In the genomic region with DNA sequence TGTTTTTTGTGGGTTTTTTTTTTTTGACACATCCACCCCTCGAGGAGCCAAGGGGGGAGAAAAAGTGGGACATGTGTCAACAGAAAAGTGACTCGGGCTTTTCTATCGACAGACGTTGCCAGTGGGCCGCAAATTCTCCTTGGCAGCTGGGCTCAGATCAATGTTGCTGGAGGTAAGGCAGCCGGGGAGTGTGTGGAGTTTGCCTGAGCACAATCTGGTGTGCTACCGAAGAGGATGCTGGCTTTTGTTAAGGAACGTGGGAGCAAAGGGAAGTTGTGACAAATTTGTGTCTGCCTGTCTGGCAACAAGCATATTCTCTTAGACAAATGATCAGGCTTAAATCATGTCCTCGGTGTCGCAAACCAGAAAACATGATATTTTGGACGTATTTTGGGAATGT, we compare ENCODE assay signal across 20 mouse cellular contexts.
A peak's percentile ranks its signal among the peaks of the same experiment; 100 is the strongest.
DNase-seq lines count a peak whose midpoint lies in the region; ATAC-seq and TF ChIP-seq lines count a peak whose summit lies in the region.
"Had no signal": no experiment of that assay in that cellular context is flagged by ENCODE, and none has a peak within 500 bp of the region (broad histone marks: within the 10 kb centered on the region; RNA-seq: fewer than 3 reads in every experiment).

No protein-coding gene starts in this region.

- DNase-seq in frontal cortex, postnatal 14 days (ENCODE audit: low spot score in 2 of 2), result no peak
- peak; percentile 12 for DNase-seq in midbrain, postnatal 0 days (ENCODE audit: low spot score)
- DNase-seq in layer of hippocampus, adult 9-11 months, result peak; percentile 22
- peak; percentile 12 for DNase-seq in right cerebral cortex, postnatal 14 days
- no peak for DNase-seq in gastrocnemius, adult 2 months
- DNase-seq in adrenal gland, adult (ENCODE audit: inconsistent age in 2 of 2, low spot score in 1 of 2), result no peak
- DNase-seq: cerebellum, postnatal 25 days; heart, adult 11 months; heart, postnatal 36 days; thymus, postnatal 36 days had no signal

- no peaks in the 10 kb centered on the region for H3K36me3 ChIP-seq in midbrain, postnatal 0 days (ENCODE audit: insufficient read depth, low read length)
- H3K36me3 ChIP-seq in midbrain, embryonic 13.5 days, result no peaks in the 10 kb centered on the region
- H3K36me3 ChIP-seq: embryonic facial prominence, embryonic 12.5 days; heart, embryonic 13.5 days; intestine, embryonic 15.5 days; kidney, embryonic 15.5 days; limb, embryonic 13.5 days had no signal

- H3K4me2 ChIP-seq in midbrain, postnatal 0 days (ENCODE audit: low read depth, low read length, poor library complexity, severe bottlenecking), result no peak overlapping the region
- H3K4me2 ChIP-seq in midbrain, embryonic 13.5 days (replicated peaks), result no peak overlapping the region
- H3K4me2 ChIP-seq: embryonic facial prominence, embryonic 12.5 days; heart, embryonic 13.5 days; intestine, embryonic 15.5 days; kidney, embryonic 15.5 days; limb, embryonic 13.5 days had no signal

- ATAC-seq in frontal cortex, adult (ENCODE audit: low TSS enrichment), result peak; percentile 93
- no peak for ATAC-seq in midbrain, postnatal 0 days (ENCODE audit: low FRiP score)
- ATAC-seq in midbrain, embryonic 13.5 days, result no peak
- ATAC-seq: intestine, embryonic 15.5 days; midbrain, embryonic 16.5 days had no signal

- H3K9me3 ChIP-seq in midbrain, postnatal 0 days (ENCODE audit: low read length), result no peaks in the 10 kb centered on the region
- no peaks in the 10 kb centered on the region for H3K9me3 ChIP-seq in midbrain, embryonic 13.5 days
- H3K9me3 ChIP-seq: embryonic facial prominence, embryonic 12.5 days; heart, embryonic 13.5 days; intestine, embryonic 15.5 days; kidney, embryonic 15.5 days; limb, embryonic 13.5 days had no signal

- no peak overlapping the region for H3K4me3 ChIP-seq in midbrain, postnatal 0 days (ENCODE audit: low read depth, low read length)
- H3K4me3 ChIP-seq in midbrain, embryonic 13.5 days (replicated peaks), result no peak overlapping the region
- H3K4me3 ChIP-seq in gastrocnemius, adult 2 months, result no peak overlapping the region
- H3K4me3 ChIP-seq: embryonic facial prominence, embryonic 12.5 days; heart, embryonic 13.5 days; intestine, embryonic 15.5 days; kidney, embryonic 15.5 days; limb, embryonic 13.5 days; megakaryocyte, embryonic 14.5 days had no signal

- no peaks in the 10 kb centered on the region for H3K27me3 ChIP-seq in midbrain, postnatal 0 days (ENCODE audit: insufficient read depth, low read length)
- no peaks in the 10 kb centered on the region for H3K27me3 ChIP-seq in midbrain, embryonic 13.5 days
- H3K27me3 ChIP-seq: embryonic facial prominence, embryonic 12.5 days; heart, embryonic 13.5 days; intestine, embryonic 15.5 days; kidney, embryonic 15.5 days; limb, embryonic 13.5 days; megakaryocyte, embryonic 14.5 days had no signal

- intact Hi-C loops in gastrocnemius, adult 2 months (cut with DNase I), result no loop called here

- H3K9ac ChIP-seq in midbrain, postnatal 0 days (replicated peaks; ENCODE audit: low read length, poor library complexity, severe bottlenecking), result no peak overlapping the region
- no peak overlapping the region for H3K9ac ChIP-seq in midbrain, embryonic 13.5 days (replicated peaks)
- H3K9ac ChIP-seq: embryonic facial prominence, embryonic 12.5 days; heart, embryonic 13.5 days; intestine, embryonic 15.5 days; kidney, embryonic 15.5 days; limb, embryonic 13.5 days; liver, embryonic 14.5 days had no signal

- H3K4me1 ChIP-seq in midbrain, postnatal 0 days (ENCODE audit: insufficient read depth, low read length), result no peaks in the 10 kb centered on the region
- no peaks in the 10 kb centered on the region for H3K4me1 ChIP-seq in midbrain, embryonic 13.5 days (replicated peaks)
- H3K4me1 ChIP-seq: embryonic facial prominence, embryonic 12.5 days; heart, embryonic 13.5 days; intestine, embryonic 15.5 days; kidney, embryonic 15.5 days; limb, embryonic 13.5 days; megakaryocyte, embryonic 14.5 days had no signal

- WGBS in midbrain, postnatal 0 days, result 65% methylated on average over 11 of the region's 11 CpGs
- 78% methylated on average over 11 of the region's 11 CpGs for WGBS in midbrain, embryonic 13.5 days

- no peak for TF ChIP-seq CTCF in midbrain, postnatal 0 days (IDR thresholded peaks at IDR 0.05)
- TF ChIP-seq CTCF in gastrocnemius, adult 2 months (IDR thresholded peaks at IDR 0.05), result no peak

- no peak overlapping the region for H3K27ac ChIP-seq in midbrain, postnatal 0 days (ENCODE audit: low read depth, low read length)
- H3K27ac ChIP-seq in midbrain, embryonic 13.5 days, result no peak overlapping the region
- no peak overlapping the region for H3K27ac ChIP-seq in gastrocnemius, adult 2 months
- H3K27ac ChIP-seq: embryonic facial prominence, embryonic 12.5 days; heart, embryonic 13.5 days; intestine, embryonic 15.5 days; kidney, embryonic 15.5 days; limb, embryonic 13.5 days; liver, embryonic 14.5 days had no signal

Comparison
In these comparisons a context has a peak if more than half of its experiments do, and no peak if none do; other contexts are left out.
1. DNase-seq: peak in midbrain, postnatal 0 days (single experiment), layer of hippocampus, adult 9-11 months (single experiment) and right cerebral cortex, postnatal 14 days (single experiment); none in frontal cortex, postnatal 14 days (0 of 2), gastrocnemius, adult 2 months (single experiment) and adrenal gland, adult (0 of 2).